Mouse (Mus musculus) B cell, adult 2 months (primary cell): ENCODE measurements at regions not wholly inside any gene's neighbourhood (a gene's known extent, or its start where the extent isn't known, plus 50 kb on each side); places are given as distances from the start of the nearest gene placed in this dataset.

Source experiments
- DNase-seq, 2 experiments: peaks; one replicate each; pipeline ENCODE4 v3.0.0; 2022

DNA sequence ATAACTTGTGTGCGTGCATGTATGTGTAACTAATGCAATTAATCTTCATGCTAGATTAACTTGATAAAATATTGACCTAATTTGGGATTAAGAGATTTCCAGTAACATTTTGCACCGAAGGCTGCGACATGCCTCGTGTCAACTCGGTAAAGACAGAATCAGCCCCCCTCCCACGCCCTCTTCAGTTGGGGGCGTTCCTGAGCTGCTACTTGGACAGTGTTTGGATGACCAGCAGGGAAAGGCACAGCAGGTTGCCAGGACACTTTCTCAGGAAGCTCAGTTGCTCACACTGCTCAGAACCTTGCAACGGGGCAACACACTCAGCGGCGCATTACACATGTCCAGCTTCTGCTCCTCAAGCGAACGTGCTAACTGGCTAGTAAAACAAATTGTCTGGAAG, 326.2 kb upstream of the Fam241a start:
- DNase-seq: no peak

DNA sequence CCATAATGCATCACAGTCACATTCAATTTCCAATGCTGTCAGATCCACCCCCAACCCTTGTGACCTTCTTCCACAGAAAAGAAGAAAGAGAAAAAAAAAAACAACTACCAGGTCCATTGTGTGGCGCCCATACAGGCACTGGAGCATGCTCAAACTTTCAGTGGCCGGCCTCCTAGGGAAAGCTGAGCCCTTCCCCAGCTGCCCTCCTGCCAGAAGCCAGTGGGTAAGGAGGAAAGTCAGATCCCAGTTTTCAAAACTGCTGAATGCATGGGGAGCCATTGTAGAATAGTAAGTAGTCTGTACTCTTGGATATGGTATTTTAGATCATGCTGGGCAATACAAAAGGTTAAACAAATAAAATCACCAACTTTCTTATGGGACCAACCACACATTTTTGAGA, 325.5 kb upstream of the Fam241a start:
- DNase-seq: no peak

DNA sequence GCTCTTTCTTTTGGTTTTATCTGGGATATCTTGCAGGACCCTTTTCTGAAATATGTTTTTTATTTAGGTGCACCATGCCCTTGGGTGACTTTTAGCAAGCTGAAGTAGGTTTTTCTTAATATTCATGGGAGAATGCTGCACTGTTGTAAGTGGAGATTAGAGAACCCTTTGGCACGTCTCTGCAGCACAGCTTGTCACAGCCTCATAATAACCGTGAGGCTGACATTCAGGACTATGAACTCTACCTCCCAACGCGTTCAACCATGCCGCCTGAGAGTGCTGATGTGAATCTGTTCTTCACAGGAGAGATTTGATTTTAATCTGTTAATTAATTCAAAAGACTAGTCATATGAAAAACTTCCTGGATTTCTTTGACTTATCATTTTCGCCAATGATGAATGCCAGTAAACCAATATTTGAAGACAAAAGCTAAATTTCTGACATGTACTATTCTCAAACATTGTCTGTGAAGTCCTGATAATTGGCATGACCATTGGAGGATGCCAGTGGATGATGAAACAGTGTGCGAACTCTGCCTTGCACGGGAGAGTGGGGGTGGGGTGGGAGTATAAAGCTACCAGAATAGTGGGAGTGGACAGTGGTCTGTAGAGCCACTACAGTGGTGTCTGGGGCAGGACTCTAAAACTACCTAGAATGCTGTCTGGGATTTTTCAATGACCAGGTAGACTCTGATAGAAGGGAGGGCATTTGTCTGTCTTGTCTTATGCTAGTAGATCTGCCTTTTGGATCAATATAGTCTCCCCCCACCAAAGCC, 324.8 kb upstream of the Fam241a start:
- DNase-seq: no peak

DNA sequence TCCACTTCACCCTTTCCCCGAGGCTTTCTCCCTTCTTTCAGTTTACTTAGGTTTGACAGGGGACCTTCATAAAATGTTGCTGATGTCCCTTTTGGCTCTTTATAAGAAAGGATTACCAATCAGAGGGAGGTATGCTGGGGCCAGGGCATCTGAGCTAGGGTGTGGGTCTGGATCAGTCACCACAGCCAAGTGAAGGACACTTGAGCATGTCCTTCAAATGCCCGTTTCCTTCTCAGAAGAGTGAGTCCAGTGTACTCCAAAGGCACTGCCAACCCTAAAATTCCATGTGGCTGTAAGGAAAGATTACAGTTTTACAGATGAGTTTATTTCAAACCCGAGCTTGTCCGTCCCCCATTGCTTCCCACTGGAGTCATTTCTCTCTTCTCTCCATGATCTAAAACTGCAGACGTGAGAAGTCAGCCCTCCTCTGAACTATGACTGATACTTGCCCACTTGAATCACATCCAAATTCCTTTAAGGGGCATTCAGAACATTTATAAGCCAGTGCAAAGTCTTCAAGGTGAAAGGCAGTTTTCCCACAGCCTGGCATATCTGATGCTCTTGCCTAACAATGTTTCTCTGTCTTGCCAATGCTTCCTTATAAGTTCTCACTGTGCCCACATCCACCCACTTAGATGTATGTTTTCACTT, 321.8 kb upstream of the Fam241a start:
- DNase-seq: no peak

DNA sequence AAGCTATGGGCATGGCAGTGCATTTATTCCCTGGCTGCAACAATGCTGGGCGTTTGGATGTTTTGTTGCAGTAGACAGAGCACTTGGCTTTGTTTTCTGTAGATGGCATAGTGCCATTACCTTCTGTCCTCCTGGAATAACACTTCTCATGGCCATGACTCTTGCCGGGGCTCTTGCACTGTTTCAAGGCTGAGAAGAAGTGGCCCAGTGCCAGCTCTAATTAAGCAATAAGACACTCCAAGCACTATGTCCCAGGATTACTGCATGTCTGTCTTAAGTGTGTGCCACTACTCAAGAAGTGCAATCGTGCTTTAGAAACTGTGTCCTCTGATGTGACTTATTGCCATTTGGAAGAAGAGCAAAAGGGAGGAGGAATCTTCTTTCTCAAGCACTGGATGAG, 316.1 kb upstream of the Fam241a start:
- DNase-seq: no peak

DNA sequence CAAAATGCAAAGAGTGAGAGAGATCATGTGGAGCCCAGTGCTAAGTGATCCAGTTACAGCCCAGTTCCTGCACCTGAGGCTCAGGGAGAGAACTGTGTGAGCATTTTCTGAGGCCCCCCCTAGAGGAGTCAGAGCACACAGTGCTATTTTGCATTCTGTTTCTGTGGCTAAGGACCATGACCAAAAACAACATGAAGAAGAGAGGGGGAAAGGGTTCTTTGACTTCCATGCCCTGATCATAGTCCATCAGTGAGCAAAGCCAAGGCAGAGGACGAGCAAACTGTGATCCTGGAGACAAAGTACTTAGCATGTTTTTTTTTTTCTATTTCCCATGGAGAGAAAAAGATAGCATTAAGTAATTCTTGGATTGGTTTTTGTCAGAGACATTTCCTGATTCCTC, 314.5 kb upstream of the Fam241a start:
- no peak for DNase-seq

DNA sequence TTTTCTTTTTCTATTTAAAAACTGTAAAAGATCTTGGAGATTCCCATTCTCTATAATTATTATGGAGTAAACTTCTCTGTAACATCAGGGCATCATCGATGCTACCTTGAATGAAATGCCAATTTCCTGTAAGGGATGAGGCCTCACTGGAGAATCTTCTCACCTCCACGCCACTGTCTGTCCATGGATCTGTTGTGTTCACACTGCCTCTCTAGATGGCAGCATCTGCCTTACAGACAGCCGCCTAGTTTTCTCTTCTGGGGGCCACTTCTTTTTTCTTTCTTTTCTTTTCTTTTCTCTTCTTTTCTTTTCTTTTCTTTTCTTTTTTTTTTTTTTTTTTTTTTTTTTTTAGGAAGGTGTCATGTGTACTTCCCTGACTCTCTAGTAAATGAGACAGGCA, 310.8 kb upstream of the Fam241a start:
- no peak for DNase-seq

DNA sequence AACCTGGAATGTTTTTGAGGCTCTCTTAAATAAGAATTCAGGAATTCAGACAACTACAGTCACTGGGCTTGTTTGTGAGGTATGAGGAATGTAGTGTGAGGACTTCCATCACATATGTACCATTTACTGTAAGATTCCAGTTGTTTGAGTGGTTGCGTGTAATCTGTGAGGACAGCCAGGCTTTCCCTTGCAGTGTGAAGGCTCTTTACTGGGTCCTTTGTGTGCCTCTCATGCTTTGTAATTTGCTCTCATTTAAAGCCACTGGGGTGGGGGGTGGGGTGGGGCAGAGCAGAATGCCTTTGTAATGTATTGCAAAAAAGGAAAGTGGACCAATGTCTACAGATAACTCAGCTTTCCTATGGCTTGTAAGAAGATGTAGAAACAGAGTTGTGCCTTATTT, 310.4 kb upstream of the Fam241a start:
- DNase-seq: no peak

DNA sequence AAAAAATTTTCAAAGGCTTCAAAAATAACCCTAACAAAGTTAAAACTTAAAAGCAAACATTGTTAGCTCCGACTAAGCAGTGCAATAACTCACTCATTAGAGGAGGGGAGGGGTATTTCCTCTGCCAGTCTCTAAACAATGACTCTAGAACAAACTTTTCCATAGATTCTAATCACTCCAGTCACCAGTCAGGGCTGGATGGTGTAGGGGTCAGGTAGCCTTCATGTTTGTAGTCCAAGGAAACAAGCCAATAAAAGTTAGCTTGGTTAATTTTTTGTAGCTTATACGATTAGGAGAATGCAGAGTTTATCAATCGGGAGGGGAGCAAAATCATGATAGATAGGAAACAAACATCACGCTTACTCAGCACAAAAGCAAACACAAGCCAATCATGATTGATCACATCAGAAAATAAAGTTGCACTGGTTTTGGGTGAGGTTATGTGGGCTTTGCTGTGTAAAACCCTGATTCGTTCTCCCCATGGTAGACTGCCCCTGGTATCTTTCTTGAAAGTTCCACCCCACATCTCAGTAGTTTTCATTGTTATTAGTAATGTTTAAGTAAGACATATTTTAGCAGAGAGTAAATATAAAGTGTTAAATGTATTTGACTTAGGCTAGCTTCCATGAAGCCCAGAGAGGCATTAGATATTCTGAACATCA, 304.6 kb upstream of the Fam241a start:
- DNase-seq: no peak

DNA sequence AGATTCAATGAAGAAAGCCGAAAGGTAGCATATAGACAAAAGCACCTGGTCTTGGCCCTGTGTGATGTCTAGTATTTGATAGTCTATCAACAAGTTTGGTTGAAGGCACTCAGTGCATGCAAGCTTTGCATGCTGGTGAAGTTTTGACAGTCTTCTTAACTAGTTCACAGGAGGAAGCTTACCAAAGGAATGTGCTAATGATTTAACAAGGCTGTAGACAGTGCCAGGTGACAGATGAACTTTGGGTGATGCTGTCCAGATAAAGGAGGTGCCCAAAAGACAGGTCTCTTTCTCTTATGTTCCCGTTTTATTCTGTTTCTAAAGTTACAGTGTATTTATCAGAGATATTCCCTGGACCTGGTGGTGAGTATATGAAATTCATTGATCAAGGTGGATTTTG, 303.3 kb upstream of the Fam241a start:
- DNase-seq: no peak

DNA sequence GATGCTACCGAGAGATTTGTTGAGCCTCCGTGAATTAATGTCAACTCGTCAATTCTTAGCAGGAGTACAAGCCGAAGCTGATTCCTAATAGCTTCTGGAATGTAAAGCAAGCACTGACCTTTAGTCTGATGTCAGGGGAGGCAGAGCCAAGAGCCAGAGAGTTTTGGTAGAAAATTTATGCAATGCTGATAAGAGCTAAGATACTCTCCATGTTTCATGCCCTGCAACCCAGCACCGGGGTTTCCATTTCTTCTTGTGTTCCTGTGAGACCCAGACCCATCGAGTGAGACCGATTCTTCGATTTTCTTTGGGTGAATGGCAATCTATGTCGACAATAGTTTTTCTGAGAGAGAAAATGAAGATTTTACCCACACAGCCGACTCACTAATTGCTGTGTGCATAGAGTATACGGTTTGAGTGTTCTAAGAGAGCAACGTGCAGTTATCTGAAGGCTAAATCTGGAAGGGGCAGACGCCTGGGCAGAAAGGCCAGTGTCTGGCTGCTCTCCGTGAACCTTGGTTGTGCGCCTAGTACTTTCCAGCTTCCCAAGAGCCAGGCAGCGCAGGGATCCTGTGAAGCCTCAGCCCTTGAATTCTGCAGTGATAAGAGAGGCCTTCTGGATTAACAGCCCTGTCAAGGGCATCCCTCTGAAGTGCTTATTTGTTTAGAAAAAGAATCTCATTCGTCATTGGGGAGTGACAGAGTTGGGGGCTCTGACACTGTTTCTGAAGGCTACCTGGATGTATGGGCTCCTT, 296.1 kb upstream of the Fam241a start:
- DNase-seq: no peak

DNA sequence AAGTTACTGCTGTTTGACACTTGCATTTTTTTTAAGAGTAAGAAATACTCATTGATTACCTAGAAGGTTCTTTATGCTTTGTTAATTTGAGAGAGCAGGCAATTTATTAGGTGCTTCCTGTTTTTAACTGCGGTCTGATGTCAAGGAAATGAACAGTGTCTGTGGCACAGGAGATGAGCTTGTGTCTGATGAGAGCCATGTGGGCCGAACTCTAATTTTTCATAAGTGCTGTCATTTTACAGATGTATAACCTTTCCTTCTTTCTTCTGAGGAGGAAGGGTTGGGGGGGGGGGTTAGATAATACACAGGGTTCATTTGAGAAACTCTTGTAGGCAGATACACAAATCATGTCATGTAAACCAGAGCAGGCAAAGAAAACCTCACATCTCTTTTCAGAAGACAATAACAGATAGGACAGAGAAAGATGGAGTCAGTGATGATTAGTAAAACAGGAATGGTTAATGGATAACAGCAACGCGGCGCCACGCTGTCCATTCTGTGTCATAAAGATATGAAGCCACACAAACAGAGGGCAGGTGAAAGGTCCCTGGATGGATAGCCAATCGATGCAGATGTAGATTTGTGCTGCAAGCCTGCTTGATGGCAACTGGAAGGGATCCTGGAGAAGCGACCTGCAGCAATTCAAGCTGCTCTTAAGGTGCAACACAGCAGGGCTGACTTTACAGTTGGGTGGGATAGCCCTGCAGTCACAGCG, 291.4 kb upstream of the Fam241a start:
- DNase-seq: no peak

DNA sequence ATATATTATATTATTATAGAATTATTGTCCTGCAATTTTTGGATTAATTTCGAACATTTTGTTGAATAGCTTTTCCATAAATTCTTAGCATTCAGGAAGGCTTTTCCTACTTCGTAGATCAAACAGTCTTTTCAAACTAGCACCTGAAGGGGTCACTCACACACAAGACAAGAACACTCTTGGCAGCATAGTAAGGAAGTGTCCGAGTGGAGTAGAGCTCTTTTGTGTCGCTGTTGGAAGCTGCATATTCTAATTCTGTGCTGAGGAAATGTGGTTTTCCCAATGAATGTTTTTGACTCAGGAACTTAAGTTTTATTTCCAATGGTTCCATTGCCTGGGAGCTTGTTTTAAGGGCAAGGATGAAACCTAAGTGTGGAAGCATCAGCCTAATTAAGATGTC, 290.2 kb upstream of the Fam241a start:
- no peak for DNase-seq

DNA sequence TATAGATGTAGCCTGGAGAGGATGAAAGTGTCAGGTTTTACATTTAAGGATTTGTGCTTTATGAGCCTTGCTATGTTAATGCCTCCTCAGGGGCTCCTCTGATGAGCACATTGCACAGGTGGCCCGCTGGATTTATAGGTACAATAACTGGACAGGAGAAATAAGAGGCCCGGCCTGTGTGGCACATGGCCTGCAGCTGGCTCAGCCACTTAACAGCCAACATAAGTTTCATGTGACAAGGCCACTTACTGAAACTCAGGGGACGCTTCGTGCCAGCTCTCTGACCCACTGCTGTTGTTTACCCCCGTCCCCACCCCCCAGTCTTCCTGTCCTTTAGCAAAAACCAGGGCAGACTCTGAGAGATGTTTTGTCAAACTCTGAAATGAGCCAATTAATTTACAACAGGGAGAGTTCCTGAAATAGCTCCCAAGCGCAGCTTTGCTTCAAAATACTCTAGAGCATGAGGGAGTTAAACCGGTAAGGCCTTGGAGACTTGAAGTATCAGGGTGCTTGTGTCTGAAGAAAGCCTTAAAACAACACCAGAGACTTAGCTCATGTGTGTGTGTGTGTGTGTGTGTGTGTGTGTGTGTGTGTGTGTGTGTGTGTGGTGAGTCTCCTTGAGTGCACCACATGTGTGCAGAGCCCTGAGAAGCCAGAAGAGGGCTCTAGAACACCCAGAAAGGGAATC, 285.2 kb upstream of the Fam241a start:
- DNase-seq: no peak

DNA sequence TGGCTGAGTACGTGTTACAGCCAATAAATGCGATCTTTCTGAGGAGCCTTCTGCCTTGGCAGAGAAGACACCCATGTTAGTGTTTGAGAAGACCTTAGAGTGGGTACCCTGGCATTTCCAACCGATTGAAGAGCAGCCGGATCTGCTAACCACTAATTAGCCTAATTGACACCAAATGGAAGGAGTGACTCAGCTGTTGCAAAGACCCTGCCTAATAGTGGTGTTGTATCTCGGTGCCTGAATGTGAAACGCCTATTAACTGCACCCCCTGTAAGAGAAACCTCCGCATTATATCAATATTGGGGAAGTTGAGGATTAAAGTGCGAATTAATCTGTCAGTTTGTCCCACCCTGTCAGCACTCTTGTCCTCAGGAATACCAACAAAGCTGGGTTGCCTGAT, 253.1 kb upstream of the Fam241a start:
- no peak for DNase-seq

DNA sequence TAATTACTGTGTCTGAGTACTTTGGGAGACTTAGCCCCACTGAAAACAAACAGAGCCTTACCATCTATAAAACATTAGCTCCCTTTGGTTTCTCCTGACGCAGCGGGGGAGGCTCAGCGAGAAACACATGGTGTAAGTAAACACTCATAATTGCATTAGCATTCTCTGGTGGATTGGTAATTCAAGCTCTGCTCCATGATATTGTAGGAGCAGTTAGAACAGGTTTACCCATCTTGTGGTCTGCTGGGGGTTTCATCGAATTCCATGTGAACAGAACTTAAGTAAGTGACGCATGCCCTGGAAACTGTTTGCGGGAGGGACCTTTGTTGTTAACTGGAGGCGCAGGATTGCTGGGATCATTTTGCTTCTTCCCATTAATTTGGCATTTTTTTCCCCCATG, 249.2 kb upstream of the Fam241a start:
- no peak for DNase-seq

DNA sequence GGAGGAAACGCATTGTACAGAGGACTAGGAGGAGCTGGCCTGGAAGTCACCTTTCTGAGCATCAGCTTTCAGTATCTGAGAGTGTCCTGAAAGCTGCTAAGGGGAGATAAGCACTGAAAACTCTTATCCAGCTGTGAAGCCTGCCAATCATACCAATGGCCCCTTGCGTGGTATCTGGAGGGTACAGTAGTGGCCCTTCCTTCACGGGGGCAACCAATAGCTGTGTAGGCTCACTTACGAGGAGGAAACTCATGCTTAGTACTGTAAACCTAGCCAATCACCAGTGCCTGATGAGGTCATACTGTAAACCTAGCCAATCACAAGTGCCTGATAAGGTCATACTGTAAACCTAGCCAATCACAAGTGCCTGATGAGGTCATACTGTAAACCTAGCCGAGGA, 231.7 kb upstream of the Fam241a start:
- DNase-seq: no peak

DNA sequence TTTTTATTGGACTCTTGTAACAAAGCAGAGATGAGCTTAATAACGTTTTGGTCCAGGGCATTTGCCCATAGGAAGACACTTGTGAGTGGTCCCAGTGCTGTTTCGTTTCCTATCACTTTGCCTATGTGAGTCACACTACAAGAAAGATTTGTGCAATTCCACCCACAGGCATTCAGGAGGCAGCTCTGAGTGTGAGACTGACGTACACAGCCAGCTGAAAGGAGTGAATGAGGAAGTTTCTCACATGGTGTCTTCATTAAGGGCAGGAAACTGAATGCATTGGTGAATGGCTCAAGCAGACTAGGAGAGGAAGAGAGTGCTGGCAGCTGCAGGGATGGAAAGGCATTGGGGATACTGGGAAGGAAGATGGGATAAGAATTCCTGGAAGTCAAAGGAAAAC, 230.5 kb upstream of the Fam241a start:
- DNase-seq: no peak

DNA sequence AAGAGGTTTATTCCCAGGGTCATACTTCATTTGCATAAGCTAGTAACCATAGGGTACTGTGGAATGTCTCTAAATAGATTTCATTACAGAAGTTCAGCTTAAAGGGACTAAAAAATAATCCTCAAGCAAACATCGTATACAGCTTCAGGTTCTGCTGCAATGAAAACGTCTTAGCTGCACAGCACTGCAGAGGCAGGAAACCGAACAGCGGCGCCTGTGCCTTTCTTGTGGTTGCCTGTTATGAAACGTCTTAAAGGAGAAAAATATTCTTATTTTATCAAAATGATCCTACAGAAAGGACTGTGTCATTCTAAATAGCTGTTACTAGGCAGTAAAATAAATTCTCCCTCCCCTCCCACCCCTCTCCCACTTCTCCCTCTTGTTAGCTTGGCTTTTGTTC, 226.0 kb upstream of the Fam241a start:
- DNase-seq: no peak

DNA sequence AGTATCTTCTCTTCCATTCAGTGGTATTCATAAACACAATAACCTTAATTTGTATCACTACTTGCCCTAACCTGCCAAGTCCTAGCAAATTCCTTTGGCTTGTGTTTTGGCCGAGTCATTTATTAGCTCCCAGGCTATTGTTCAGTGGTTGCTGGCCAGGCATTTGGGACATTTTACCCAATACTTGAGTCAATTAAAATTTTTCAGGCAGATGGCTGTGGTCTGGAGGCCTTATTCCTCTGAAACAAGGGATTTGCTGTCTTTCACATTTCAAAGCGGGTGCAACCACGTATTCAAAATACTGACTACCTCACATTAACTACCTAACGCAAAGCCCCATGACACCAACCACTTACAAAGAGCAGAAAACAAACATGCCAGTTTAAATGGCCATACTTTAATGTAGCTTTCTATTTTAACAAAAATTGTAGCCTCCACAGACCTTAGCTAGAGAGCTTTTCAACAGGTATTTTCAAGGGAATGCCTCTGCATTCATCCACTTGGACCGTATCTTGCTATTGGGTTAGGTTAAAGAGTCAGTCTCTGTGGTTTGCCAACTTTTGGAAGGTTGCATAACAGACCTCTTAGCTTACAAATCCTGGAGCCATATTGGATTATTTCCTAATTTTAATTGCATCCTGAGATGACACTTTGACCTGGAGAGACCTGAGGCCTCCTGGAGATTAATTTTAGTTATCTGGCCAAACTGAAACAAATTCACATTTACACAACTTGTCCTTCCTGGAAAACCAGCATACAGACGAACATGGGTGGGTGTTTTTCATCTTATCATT, 224.7 kb upstream of the Fam241a start:
- DNase-seq: no peak

DNA sequence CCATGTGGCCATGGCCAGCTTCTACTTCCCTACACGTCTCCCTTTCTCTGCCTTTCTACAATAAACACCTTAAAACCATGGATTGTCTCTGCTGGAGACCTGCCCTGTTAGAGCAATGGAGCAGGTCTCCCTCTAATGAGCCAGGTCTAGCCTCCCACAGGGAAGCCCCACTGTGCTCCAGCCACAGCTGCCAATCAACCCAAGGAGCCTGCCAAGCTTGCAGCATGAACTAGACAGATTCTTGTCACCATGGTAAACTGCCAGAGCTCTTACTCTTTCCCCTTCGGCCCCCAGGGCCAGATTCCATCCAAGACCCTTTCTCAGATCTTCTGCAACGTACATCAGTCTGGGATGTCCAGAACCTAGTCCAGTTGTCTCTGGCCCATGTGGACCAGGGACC, 217.1 kb upstream of the Fam241a start:
- no peak for DNase-seq

DNA sequence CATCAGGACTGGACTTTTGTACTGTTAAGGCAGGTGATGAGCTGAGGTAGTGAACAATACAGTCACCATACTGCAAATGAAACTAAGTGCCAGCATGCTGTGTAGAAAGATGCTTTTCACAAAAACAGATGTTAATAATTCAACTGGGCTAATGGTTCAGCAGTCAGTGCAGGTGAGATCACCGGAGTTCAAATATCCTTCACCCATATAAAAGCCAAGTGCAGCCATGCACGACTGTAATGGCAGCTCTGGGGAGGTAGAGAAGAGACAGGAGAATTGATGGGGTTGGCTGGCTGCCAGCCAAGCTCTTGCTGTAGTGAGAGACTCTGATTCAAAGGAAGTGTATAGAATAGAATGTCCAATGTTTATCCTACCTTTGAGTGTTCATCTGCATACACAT, 214.3 kb upstream of the Fam241a start:
- no peak for DNase-seq
